Mouse (Mus musculus): Measurements from ENCODE around the gene Gjb3. TPM values are rescaled to one million over a fixed set of nuclear protein-coding genes. Genes with fewer than 3 reads are reported as not detected.

The Gjb3 gene
- not detected for polyA plus RNA-seq (2015; fragmentation: Illumina TruSeq; extraction: RNeasy Lipid Tissue Mini Kit (QIAGEN cat#74804); ENCODE audit: insufficient read depth, low replicate concordance)

GRCm38 (mm10) chr4:127330181-127331100, at the start of gene Gjb3:
Gene Gjb3, minus strand, starts transcription at chr4:127330844.

GRCm38 (mm10) chr4:127358018-127358417, 27.4 kb upstream of the Gjb3 start, which contains the start of gene Gjb5:
Gene Gjb5, minus strand, starts transcription at chr4:127358181.

GRCm38 (mm10) chr4:127353951-127354438, 23.4 kb upstream of the Gjb3 start, which contains the start of gene Gjb4:
Gene Gjb4, minus strand, starts transcription at chr4:127354081.

GRCm38 (mm10) chr4:127313861-127314260, 16.8 kb downstream of the Gjb3 start, which contains the start of gene Gja4:
Gene Gja4, minus strand, starts transcription at chr4:127314039.

Other genes with a start within 250 kb of the Gjb3 start
- 18.9 TPM for gene Tmem35b, start 207.2 kb downstream of the Gjb3 start, polyA plus RNA-seq (2015; fragmentation: Illumina TruSeq; extraction: RNeasy Lipid Tissue Mini Kit (QIAGEN cat#74804); ENCODE audit: insufficient read depth, low replicate concordance)
- gene Dlgap3, start 161.6 kb downstream of the Gjb3 start, polyA plus RNA-seq (2015; fragmentation: Illumina TruSeq; extraction: RNeasy Lipid Tissue Mini Kit (QIAGEN cat#74804); ENCODE audit: insufficient read depth, low replicate concordance) = not detected
- 18.3 TPM for gene Smim12, start 87.1 kb downstream of the Gjb3 start, polyA plus RNA-seq (2015; fragmentation: Illumina TruSeq; extraction: RNeasy Lipid Tissue Mini Kit (QIAGEN cat#74804); ENCODE audit: insufficient read depth, low replicate concordance)
- 3.5 TPM for gene Gja4, start 16.8 kb downstream of the Gjb3 start, polyA plus RNA-seq (2015; fragmentation: Illumina TruSeq; extraction: RNeasy Lipid Tissue Mini Kit (QIAGEN cat#74804); ENCODE audit: insufficient read depth, low replicate concordance)
- gene Gjb4, start 23.2 kb upstream of the Gjb3 start, polyA plus RNA-seq (2015; fragmentation: Illumina TruSeq; extraction: RNeasy Lipid Tissue Mini Kit (QIAGEN cat#74804); ENCODE audit: insufficient read depth, low replicate concordance) = not detected
- not detected for gene Gjb5, start 27.3 kb upstream of the Gjb3 start, polyA plus RNA-seq (2015; fragmentation: Illumina TruSeq; extraction: RNeasy Lipid Tissue Mini Kit (QIAGEN cat#74804); ENCODE audit: insufficient read depth, low replicate concordance)

Measured in spleen, adult 10 weeks (tissue).